Mouse (Mus musculus): ENCODE results near the gene Cbl. TPM values are rescaled to one million over a fixed set of nuclear protein-coding genes. Genes with fewer than 3 reads are reported as not detected.

The Cbl gene
- polyA plus RNA-seq, 2 experiments: 15.6 to 18.3 TPM

- H3K27me3 ChIP-seq (ENCODE audit: control insufficient read depth, insufficient read depth, low read length): no peaks in the 10 kb centered on the region
- peaks cover 14% of the 10 kb centered on the region for H3K4me1 ChIP-seq (ENCODE audit: control insufficient read depth, insufficient read depth, low read length)
- no peak overlapping the region for H3K27ac ChIP-seq (replicated peaks; ENCODE audit: low read depth, low read length)
- H3K9ac ChIP-seq (ENCODE audit: low read depth, low read length, severe bottlenecking): no peak overlapping the region
- H3K4me2 ChIP-seq (replicated peaks; ENCODE audit: low read depth, low read length, severe bottlenecking): no peak overlapping the region
- no peaks in the 10 kb centered on the region for H3K9me3 ChIP-seq (ENCODE audit: control insufficient read depth, low read length)
- no peak for ATAC-seq (ENCODE audit: low FRiP score, low read depth)
- no peaks in the 10 kb centered on the region for H3K36me3 ChIP-seq (ENCODE audit: control insufficient read depth, insufficient read depth, low read length)
- TF ChIP-seq POLR2A (IDR thresholded peaks at IDR 0.05; ENCODE audit: borderline replicate concordance, extremely low read depth, insufficient read depth, insufficient read length): no peak
- no peak overlapping the region for H3K4me3 ChIP-seq (replicated peaks; ENCODE audit: low read length)
- 77% methylated on average over 4 of the region's 4 CpGs for WGBS
- DNase-seq (ENCODE audit: low spot score): no peak
Measured at GRCm38 (mm10) chr9:44250445-44250844, 16.6 kb upstream of the Cbl start.

- no peak for ATAC-seq (ENCODE audit: low FRiP score, low read depth)
- Histone ChIP-seq H3K4me3 (replicated peaks; ENCODE audit: low read length) (no peak overlapping the region), H3K9ac (ENCODE audit: low read depth, low read length, severe bottlenecking) (no peak overlapping the region), H3K27ac (replicated peaks; ENCODE audit: low read depth, low read length) (no peak overlapping the region), H3K36me3 (ENCODE audit: control insufficient read depth, insufficient read depth, low read length) (no peaks in the 10 kb centered on the region), H3K27me3 (ENCODE audit: control insufficient read depth, insufficient read depth, low read length) (no peaks in the 10 kb centered on the region), H3K9me3 (ENCODE audit: control insufficient read depth, low read length) (no peaks in the 10 kb centered on the region), H3K4me1 (ENCODE audit: control insufficient read depth, insufficient read depth, low read length) (peaks cover 5% of the 10 kb centered on the region; the same call in 1 of the 2 replicates), H3K4me2 (replicated peaks; ENCODE audit: low read depth, low read length, severe bottlenecking) (no peak overlapping the region)
- no peak for DNase-seq (ENCODE audit: low spot score)
- TF ChIP-seq POLR2A (IDR thresholded peaks at IDR 0.05; ENCODE audit: borderline replicate concordance, extremely low read depth, insufficient read depth, insufficient read length): no peak
- WGBS: 47% methylated on average over 26 of the region's 26 CpGs
Measured at GRCm38 (mm10) chr9:44249181-44250146, 15.6 kb upstream of the Cbl start.

- H3K4me1 ChIP-seq (ENCODE audit: control insufficient read depth, insufficient read depth, low read length): no peaks in the 10 kb centered on the region
- H3K27ac ChIP-seq (replicated peaks; ENCODE audit: low read depth, low read length): no peak overlapping the region
- H3K4me3 ChIP-seq (replicated peaks; ENCODE audit: low read length): no peak overlapping the region
- WGBS: 82% methylated on average over 6 of the region's 6 CpGs
- no peak overlapping the region for H3K4me2 ChIP-seq (replicated peaks; ENCODE audit: low read depth, low read length, severe bottlenecking)
- H3K36me3 ChIP-seq (ENCODE audit: control insufficient read depth, insufficient read depth, low read length): no peaks in the 10 kb centered on the region
- no peak for ATAC-seq (ENCODE audit: low FRiP score, low read depth)
- TF ChIP-seq POLR2A (IDR thresholded peaks at IDR 0.05; ENCODE audit: borderline replicate concordance, extremely low read depth, insufficient read depth, insufficient read length): no peak
- no peak for DNase-seq (ENCODE audit: low spot score)
- no peaks in the 10 kb centered on the region for H3K9me3 ChIP-seq (ENCODE audit: control insufficient read depth, low read length)
- H3K27me3 ChIP-seq (ENCODE audit: control insufficient read depth, insufficient read depth, low read length): no peaks in the 10 kb centered on the region
- no peak overlapping the region for H3K9ac ChIP-seq (ENCODE audit: low read depth, low read length, severe bottlenecking)
Measured at GRCm38 (mm10) chr9:44247907-44248306, 14.1 kb upstream of the Cbl start.

GRCm38 (mm10) chr9:44243621-44244020 is 9.8 kb upstream of the Cbl start:
- Histone ChIP-seq H3K4me3 (replicated peaks; ENCODE audit: low read length) (no peak overlapping the region), H3K9ac (ENCODE audit: low read depth, low read length, severe bottlenecking) (no peak overlapping the region), H3K4me1 (ENCODE audit: control insufficient read depth, insufficient read depth, low read length) (no peaks in the 10 kb centered on the region), H3K27me3 (ENCODE audit: control insufficient read depth, insufficient read depth, low read length) (no peaks in the 10 kb centered on the region), H3K27ac (replicated peaks; ENCODE audit: low read depth, low read length) (no peak overlapping the region), H3K9me3 (ENCODE audit: control insufficient read depth, low read length) (no peaks in the 10 kb centered on the region), H3K4me2 (replicated peaks; ENCODE audit: low read depth, low read length, severe bottlenecking) (no peak overlapping the region), H3K36me3 (ENCODE audit: control insufficient read depth, insufficient read depth, low read length) (no peaks in the 10 kb centered on the region)
- no peak for TF ChIP-seq POLR2A (IDR thresholded peaks at IDR 0.05; ENCODE audit: borderline replicate concordance, extremely low read depth, insufficient read depth, insufficient read length)
- no peak for DNase-seq (ENCODE audit: low spot score)
- ATAC-seq (ENCODE audit: low FRiP score, low read depth): no peak
- 56% methylated on average over 2 of the region's 2 CpGs for WGBS

GRCm38 (mm10) chr9:44241418-44241817 is 7.6 kb upstream of the Cbl start:
- Histone ChIP-seq H3K4me1 (ENCODE audit: control insufficient read depth, insufficient read depth, low read length) (no peaks in the 10 kb centered on the region), H3K9me3 (ENCODE audit: control insufficient read depth, low read length) (no peaks in the 10 kb centered on the region), H3K27me3 (ENCODE audit: control insufficient read depth, insufficient read depth, low read length) (no peaks in the 10 kb centered on the region), H3K4me2 (replicated peaks; ENCODE audit: low read depth, low read length, severe bottlenecking) (no peak overlapping the region), H3K4me3 (replicated peaks; ENCODE audit: low read length) (no peak overlapping the region), H3K9ac (ENCODE audit: low read depth, low read length, severe bottlenecking) (no peak overlapping the region), H3K36me3 (ENCODE audit: control insufficient read depth, insufficient read depth, low read length) (no peaks in the 10 kb centered on the region), H3K27ac (replicated peaks; ENCODE audit: low read depth, low read length) (no peak overlapping the region)
- DNase-seq (ENCODE audit: low spot score) (no peak), ATAC-seq (ENCODE audit: low FRiP score, low read depth) (no peak)
- WGBS: 70% methylated on average over 9 of the region's 9 CpGs
- TF ChIP-seq POLR2A (IDR thresholded peaks at IDR 0.05; ENCODE audit: borderline replicate concordance, extremely low read depth, insufficient read depth, insufficient read length): no peak
